Mouse (Mus musculus) mouse trophoblast stem cell (cell line): ENCODE data around the gene Pkib.

Experiments
- in situ Hi-C, 2 experiments: fragments of 300-500 bp; cut with MseI, MboI; formaldehyde crosslinking; loops; 2 replicates in 1 of 2; 3 replicates in 1 of 2; pipeline ENCODE4 v1.15.1; 2025

The Pkib gene

DNA sequence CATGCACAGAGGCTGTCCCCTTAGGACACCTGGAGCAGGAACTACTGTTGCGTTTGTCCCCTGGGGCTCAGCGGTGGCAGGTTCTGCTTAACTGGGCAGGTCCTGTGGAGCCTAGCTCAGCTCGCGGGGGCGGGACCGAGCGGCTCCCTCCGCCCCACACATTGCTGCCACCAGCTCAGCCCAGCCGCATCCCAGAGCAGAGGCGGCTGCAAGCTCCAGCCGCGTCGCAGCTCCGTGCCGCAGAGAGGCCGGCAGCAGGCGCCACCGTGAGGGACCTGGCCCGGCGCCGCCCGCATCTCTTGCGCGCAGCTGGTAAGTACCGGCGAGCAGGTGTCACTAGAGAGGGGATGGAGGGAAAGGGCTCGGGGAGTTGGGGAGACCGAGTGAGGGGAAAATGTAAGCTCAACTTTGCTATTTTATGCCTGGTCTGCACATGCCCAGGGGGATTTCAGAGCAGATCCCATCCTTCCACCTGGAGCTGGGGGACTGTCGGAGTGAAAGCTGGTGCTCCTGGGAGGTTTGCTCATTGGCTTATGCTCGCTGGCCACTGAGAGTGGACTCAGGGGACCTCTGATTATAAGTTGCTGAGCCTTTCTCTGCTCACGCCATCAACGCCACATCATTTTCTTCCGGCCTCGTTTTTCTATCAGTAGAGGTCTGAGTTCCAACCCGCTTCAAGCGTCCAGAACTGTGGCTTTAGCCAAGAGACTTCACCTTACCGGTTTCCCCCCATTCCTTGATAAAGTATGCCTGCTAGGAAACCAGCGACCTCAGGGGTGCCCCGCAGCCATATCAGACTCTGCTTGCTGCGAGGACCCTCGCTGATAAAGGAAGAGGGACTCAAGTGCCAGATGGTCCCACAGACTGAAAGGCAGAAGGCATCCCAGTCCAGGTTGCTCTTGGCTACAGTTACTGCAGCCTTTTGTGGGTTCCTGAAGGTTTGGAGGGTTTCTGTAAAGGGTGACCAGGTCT is at the start of gene Pkib:
Gene Pkib, plus strand, starts transcription at position 86 of the 972 bp plus-strand sequence.
- in situ Hi-C loops = no loop called here

DNA sequence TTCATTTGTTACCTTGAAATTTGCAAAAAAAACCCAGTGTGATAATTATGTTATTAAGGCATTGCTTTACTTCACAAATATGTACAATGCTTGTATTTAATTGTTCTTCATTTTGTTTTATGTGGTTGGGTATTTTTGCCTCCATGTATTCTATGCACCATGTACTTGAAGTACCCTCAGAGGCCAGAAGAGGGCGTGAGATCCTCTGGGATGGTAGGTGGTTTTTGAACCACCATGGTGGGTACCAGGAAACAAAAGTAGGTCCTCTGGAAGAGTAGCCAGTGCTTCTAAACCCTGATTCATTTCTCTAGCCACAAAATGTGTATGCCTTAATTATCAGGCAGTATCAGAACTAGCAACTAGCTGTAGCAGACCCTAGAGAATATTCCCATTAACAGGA is 47.9 kb upstream of the Pkib start:
- in situ Hi-C loops = no loop called here

DNA sequence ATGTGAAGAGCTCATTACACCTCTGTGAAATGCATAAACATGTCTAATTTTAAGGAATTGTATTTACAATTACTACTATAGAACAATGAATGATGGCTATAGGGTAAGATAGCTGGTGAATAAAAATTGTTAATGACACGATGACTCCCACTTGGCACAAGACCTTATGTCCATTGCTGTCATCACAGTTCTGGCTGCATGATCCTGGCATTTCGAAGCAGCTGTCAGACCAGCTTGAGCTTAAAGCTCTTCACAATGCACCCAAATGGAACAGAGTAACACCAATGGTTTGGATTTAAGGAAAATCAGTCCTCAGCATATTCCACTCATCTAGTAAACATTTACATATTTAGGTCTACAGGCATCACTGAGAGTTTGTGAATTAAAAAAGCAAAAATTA is 37.5 kb upstream of the Pkib start:
- in situ Hi-C loops = no loop called here

DNA sequence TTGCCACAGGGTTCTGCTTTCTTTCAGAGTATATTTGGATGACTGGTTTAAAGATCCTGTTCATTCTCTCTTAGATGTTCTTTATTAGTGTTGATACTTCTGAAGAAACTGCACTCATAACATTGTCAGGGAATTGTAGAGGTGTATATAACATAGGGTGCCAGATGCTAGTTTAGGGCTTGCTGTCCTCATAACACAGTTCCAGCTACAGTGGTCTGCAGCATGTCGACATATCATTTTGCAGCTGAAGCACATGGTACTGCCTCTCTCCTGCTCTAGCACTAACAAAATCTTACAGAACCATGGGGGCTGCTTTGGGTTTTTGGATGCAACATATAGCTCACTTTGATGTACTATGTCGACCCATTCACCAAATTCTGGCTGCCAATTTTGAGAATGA is 34.6 kb upstream of the Pkib start:
- in situ Hi-C loops = no loop called here

DNA sequence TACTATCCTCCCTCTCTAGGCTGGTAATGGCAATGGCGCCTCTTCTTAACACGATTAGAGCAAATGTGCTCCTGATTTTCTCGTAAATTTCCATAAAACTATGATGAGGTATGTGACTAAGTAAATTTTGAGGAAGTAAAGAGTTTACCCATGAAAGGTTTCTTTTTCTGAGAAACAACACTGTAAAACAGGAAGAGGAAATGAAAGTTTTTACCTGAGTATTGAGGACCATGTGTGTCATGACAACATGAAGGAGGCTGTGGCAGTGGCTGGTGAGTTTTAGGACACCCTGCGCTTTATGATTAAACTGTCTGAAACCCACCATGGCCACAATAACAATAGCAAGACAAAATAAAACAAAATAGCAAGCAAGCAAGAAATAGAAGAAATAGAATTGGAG is 28.8 kb upstream of the Pkib start:
- in situ Hi-C loops = no loop called here

DNA sequence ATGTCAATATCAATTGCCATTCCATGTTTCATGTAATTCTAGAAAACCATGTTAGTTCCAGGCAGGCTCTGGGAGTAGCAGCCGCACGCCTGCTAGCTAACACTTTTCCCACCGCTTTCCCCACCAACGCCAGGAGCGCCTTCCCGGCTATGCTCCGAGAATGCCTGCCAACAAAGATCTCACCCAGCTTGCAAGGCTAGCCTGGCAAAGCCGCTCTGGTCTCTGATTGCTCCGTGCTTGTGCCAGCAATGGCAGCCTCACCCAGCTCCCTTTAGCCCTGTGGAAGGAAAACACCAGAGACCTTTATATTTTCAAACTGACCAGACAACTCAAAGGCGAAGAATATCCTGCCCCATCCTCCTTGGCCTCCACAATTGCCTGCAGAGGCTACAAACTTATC is 8.5 kb upstream of the Pkib start:
- in situ Hi-C loops = no loop called here

DNA sequence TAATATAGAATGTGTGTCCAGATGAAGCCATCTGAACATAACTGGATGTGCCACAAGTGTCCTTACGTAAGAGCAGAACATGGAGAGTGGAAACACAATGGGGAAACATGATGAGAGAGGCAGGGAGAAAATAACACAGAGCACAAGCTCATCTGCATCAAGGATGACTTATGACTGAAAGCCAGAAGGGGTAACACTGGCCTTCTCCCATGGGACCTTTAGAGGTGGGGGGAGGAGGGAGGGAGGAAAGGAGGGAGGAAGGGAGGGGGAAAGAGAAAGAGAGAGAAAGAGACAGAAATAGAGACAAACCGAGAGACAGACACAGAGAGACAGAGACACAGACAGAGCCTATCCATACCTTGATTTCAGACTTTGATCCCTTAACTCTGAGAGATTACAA is 4.0 kb upstream of the Pkib start:
- in situ Hi-C loops = no loop called here

DNA sequence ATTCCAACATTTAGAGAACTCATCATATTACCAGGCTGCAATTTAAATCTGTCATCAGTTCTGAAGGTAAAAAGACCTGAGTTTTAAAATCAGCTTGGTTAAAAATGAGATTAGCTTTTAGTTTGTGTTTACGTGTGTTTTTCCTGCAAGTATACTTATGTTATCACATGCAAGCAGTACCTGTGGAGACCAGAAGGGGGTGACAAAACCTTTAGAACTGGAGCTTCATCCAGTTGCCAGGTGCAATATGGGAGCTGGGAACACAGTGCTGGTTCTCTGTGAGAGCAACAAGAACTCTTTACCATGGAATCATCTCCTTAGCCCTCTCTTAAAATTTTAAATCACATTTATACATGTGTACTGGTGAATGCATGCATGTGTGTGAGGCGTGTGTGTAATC is 1.2 kb upstream of the Pkib start:
- in situ Hi-C loops = no loop called here

DNA sequence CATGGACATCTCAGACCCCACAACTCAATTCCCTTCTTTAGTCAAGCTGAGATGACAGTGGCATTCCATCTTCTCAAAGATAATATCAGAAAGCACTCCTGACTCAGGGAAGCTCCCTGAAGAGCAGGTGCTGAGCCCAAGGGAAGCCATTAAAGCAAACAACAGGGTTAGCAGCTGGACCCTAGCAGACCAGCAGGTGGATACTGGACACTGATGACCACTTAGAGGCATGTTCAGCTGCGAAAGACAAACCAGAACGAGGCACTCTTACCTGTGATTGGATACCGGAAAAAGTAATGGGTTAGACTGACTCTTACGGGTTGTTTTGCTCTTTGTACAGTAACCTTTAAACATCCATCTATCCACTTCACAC is 1.1 kb downstream of the Pkib start:
- in situ Hi-C loops = no loop called here

DNA sequence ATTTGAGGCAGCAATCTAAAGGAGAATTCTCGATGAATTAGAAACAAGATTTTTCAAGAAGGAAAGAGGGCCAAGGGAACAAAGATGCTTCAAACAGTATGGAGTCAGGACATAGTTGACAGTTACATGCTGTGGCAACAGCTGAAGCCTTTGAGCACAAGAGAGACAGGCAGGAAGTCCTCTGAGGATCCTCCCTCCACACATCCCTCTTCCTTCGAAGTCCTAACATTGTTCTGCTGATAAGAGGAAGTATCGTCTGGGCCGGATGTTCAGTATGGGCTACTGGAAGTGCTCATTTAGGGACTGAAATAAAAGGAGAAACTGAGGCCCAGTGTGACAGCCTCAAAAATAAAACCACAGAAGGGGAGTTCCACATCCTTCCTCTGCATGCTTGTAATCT is 5.2 kb downstream of the Pkib start:
- in situ Hi-C loops = no loop called here

DNA sequence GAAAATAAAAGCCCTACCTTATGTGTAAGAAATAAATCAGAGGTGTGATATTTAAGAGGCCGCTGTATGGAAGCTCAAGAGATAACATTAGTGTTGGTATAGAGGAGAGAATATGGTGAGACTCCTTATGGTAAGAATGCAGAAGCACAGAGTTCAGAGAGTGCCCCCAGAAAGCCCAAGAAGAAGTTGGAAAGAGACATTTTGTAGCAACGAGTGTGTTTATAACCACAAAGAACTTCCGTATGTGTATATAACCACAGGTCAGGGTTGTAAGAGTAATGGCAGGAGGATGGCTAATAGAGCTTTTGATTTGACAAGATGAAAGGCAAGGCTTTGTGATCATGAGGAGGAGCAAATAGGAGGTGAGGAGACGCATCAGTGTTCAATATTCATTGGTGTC is 6.5 kb downstream of the Pkib start:
- in situ Hi-C loops = no loop called here

DNA sequence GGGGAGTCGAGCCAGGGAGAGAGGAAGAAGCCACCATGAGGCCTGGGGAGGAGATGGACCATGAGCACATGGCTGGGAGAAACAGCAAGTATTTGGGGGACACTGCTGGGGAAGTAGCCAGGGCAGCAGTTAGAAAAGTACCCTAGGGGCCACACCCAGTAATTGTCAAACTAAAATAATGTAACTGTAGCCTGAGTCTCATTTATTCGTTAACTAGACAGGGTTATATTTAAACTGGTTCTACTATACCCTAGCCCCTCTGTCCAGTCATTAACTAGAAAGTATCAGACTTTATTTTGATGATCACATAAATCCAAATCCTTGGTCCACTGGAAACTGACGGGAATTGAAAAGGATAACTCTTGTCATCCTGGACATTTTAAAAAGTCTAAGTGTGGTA is 7.8 kb downstream of the Pkib start:
- in situ Hi-C loops = no loop called here

DNA sequence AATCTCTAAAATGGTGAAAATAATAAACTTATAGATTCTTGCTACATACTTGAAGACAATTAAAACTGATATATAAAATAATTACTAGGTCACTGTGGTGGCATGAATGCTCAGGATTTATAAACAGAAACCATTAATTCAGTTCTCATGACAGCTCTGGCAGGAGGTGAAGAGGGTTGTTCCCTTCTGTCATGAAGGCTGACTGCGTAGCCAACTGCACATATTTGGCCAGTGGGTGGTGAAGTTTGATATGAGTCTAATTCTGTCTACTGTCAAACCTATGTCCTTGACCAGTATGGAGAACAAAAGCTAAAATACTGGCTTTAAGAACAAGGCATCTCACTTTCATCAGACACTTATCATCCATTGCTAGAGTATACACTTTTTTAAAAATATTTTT is 21.5 kb downstream of the Pkib start:
- in situ Hi-C loops = no loop called here

DNA sequence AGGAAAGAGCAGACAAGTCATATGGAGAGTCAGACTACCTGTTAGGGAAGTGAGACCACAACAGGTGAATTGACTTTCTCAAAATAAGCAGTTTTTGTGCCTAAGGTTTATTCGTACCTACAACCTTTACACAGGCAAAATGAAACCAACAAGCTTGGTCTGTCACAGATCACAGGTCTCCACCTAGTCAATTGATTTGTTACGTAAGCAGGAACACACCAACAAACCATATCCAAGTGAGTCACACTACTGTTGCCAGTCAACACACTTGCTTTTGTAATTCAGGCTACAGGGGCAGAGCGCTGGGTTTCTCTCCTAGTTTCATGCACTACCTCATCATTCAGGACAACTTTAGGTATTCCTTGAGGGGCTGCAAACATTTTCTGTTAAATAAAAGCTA is 28.7 kb downstream of the Pkib start:
- in situ Hi-C loops = no loop called here

DNA sequence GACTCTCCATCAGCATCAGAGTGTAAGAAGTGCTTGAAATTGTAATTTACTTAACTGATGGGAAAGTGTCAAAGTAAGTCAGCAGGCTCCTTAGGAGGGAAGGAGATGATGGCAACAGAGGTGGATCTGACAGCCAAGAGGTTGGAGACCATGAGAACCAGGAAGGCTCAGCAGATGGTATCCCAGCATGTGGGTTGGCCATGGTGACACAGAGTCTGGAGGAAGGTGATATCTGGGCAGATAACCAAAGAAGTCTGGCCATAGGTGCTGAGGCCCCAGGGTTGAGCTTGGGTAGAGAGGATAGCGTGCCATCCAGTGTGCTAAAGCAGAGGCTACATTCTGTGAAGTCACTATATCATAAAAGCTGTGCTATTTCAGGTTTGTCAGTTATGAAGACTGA is 32.0 kb downstream of the Pkib start:
- in situ Hi-C loops = no loop called here

DNA sequence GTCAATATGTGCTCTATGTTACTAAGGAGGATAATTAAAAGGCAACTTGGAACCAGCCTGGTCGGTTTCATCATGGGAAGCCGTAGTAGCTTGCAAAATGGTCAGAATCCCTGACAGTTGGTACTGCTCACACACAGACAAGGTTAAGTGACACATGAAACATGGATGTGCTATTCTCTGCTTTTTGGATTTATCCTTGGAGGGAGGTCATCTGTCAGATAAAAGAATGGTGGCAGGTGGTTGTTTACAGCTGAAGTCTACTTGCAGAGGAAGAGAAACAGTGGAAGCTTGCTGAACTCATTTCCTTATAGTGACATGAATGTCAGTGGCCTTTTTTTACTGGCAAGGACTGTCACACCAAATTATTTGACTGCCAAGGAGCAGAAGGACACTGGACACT is 32.5 kb downstream of the Pkib start:
- in situ Hi-C loops = no loop called here

DNA sequence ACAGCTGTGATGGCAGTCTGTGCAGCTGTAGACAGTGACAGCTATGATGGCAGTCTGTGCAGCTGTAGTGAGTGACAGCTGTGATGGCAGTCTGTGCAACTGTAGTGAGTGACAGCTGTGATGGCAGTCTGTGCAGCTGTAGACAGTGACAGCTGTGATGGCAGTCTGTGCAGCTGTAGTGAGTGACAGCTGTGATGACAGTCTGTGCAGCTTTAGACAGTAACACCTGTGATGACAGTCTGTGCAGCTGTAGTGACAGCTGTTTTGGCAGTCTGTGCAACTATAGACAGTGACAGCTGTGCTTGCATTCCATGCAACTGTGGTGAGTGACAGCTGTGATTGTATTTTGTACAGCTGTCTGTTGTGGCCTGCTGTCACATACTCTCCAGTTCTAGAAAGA is 44.0 kb downstream of the Pkib start:
- in situ Hi-C loops = no loop called here

DNA sequence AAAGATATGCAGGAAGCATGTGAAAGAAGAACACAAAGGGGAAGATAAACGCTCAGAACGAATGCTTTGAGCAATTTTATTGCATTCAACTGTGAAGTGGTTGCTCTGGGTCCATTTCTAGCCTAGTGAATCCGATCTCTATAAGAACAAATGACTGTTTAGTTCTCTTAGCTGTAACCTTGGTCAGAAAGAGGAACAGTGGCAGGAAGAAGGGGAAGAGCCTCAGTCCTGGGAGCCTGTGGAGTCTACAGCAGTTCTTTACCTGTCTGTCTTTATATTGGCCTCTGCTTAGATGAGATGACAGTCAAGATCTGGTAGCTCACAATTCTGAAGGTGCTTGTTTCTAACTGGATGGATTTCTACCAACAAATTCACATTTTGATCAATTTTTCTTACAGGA is 56.2 kb downstream of the Pkib start:
- in situ Hi-C loops = no loop called here

DNA sequence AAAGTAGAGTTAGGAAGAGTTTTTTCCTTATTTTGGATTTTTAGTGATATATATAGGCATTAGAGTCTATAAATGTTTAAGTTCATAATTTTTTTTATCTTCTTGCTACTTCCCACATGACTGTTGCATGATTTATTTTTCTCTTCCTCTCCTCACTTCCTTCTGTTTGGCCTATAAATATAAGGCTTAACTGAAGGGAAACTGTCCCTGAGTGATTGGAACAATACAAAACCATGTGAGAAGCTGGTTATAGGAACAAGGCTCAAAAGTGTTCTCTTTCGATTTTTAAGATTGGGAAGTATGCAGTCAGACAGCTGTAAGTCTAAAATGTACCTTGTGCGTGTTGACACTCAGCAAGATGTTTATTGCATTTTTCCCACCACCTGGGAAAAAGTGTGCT is 58.4 kb downstream of the Pkib start:
- in situ Hi-C loops = no loop called here

DNA sequence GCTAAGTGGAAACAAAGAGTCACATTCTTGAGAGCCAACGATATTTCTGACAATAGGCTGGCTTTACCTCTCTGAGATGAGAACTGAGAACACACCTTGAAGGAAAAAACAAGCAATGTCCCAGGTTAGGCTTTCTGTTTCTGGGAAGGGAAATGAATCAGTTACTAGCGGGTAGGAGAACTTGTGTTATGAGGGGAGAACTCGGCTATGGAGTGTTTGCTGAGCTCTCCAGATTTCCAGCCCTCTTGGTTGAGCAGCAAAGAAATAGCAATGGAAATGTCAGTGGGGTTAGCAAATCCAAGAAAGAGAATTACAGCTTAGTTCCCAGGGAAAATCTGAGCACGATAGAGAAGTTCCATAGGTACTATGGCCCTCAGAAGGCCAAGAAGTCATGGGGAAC is 70.5 kb downstream of the Pkib start:
- in situ Hi-C loops = no loop called here

DNA sequence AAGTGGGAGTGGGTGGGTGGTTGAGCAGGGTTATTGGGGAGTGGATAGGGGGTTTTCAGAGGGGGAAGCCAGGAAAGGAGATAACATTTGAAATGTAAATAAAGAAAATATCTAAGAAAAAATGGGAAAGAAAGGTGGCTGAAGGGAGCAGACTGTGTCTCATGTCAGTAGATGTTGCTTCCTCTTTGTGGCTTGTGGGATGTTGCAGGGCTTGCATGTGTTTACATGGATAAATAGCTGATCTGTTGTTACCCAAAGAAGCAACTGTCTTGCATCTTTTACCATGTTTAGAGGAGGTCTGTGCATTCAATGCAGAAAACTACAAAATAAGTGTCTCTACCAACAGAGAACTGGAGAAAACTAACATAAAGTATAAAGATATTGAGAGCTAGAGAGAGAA is 89.3 kb downstream of the Pkib start:
- in situ Hi-C loops = no loop called here

DNA sequence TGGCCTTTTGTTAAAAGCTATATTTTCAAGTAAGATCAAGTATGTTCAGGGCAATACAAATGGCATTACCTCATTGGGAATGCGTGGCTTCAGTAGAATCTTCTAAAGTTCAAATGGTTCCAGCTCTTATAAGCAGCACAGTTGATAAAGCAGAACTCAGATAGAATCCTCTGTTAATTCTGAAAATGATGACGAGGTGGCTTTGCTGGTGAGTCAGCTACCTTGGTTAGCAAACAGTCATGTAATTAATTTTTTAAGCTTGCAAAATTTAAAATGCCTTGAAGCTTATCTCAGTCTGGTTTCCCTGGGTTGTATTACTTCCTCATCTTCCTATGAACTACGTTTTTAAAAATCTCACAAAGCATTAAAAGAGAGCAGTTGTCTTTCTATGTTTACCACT is 90.6 kb downstream of the Pkib start:
- in situ Hi-C loops = no loop called here

DNA sequence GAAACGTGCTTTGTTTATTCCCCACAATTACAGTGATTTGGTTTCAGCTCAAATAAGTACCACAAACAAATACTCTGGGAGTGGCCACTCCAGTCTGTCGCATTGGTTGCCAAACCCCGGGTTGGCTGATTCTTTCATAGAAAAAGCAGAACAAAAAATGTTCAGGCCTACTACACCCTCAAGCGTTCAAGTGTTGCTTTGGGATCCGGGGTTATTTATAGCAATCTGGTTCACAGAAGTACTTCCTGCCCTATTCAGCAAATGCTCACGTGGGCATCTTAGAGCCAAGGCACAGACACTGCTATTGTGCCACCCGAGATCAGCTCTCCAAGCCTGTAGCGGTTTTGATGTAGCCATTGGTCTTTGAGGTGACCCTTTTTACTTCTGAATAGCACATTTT is 95.9 kb downstream of the Pkib start:
- in situ Hi-C loops = no loop called here

DNA sequence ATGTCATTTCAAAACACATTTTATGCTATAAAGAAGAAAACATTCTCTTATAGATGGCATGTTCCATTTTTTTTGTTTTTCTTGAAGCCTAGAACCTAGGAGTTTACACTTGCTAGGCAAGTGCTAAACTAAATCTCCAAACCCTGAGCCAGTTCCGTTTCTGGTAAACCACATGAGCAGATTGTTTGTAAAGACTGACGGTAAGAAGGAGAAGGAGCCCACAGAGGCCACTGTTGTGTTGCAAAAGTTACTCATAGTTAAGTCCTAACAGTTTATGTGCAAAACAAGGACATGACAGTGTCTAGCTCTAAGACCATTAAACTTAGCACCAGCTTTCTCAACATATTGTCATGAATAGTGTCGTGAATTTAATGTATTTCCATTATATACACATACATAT is 99.9 kb downstream of the Pkib start:
- in situ Hi-C loops = no loop called here
